Mouse (Mus musculus) liver, postnatal 0 days (tissue): Measurements from ENCODE around the gene Zdhhc17.

Source experiments
- CTCF ChIP-seq: sonication (generic); IDR thresholded peaks from 2 replicates; pipeline ENCODE4 v1.5.1; 2016; ENCODE audit warnings: antibody characterized with exemption, low read depth
- EP300 ChIP-seq: IDR thresholded peaks from 2 replicates; pipeline ENCODE4 v1.6.1; 2016; ENCODE audit warnings: antibody characterized with exemption, low read depth, mild to moderate bottlenecking

- no peak for TF ChIP-seq CTCF
- no peak for TF ChIP-seq EP300
These were observed 70.9 kb downstream of the Zdhhc17 start for GRCm38 (mm10) chr10:110938841-110939549.
